Mouse (Mus musculus) kidney, postnatal 25 days (tissue): ENCODE measurements around the gene Atp1a2.

Experiments
- DNase-seq, 2 experiments: peaks; one replicate each; pipeline ENCODE4 v3.0.0; 2021; ENCODE audit warnings: mixed read lengths in 2 of 2

The Atp1a2 gene

DNA sequence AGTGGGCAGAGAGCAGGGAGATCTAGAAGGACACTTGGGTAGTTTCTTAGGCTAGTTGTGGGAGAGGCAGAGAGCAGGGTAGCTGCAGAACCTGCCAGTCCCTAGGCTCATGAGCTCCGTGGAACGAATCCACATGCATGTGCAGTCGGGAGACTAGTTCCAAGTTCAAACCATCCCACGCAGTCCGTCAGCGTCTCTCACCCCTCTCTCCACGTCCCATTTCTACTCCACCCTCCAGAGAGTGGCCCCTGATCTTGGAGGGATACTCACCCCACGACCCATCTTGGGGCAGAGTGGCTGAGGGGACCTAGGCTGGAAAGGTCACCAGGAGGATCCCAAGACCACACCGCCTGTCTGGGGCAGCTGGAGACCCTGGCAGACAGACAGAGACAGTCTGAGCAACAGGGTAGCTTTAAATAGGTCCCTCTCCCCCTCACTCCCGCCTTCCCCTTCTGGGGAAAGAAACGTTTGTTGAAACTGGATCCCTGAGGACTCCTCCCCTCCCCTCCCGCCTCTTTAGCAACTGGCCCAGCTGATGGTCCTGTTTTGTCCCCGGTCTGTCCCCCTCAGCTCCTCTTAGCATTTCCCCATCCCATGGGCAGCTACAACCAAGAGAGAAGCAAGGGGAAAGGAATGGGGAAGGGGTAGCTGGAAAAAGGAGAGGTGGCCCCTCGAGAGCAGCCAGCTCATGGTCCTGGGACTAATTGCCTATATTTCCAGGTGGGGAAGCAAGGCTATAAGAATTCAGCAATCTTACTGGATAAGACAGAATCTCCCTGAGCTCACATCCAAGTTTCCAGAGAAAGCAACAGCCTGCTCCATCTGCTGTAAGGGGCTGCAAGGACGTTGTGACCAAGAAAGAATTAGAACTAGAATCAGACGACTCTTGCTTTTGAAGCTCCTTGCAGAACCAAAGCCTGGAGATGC is at the start of gene Atp1a2:
TSS of gene Atp1a2 (minus strand) at position 454 of the 927 bp plus-strand sequence.
- DNase-seq: no peak

DNA sequence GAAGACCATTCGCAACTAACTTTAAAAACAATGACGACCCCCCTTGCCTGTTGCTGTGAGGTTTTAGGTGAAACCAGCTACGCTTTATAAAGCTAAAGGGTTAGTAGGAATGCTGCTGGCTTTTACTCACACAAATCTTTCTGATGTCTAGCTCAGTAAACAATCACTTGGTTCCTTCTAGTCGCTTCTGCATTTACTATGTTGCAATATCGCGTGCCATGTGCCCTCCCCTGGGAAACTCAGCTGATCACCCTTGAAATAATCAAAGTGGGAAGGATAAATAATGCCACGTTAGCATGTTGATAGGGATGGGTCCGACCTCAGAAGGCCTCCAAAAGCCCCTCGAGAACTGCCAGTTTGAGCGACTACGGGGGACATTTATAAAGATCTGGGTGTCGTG is 49.5 kb upstream of the Atp1a2 start:
- no peak for DNase-seq

DNA sequence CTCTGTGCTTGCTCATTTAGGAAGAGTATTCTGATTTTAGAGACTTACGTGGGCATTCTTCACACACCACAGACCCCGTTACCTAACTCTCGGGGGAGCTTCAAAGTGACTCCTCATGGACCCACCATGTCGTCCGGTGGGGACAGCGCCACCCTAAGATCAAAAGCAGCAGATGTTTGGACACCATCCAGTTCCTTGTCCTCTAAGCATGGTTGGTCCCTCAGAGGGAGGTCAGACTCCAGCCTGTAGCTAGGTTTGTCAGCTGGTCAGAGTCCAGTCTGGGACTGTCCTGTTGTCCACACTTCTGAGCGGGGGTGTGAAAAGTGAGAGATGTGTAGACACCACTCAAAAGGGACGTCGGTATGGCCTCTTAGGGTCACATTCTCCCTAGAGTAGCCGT is 48.8 kb upstream of the Atp1a2 start:
- peak; percentile 45 to 64 for DNase-seq

DNA sequence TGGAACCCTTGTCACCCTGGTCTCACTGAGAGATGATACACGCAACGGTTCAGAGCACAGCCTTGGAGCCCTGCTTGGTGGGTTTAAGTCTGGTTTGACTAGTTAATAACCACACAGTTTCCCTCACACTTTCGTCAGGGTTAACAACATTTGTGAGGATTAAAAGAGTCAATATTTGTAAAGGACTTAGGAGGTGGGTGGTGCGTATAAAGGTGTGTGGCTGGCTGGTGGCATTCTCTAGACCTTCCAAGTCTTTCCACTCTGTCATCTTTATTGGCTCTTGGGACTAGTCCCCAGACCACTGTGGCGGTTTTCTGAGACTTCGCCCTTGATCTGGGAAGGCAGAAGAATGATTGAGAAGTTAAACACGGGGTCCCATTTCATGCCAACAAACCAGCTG is 47.0 kb upstream of the Atp1a2 start:
- no peak for DNase-seq

DNA sequence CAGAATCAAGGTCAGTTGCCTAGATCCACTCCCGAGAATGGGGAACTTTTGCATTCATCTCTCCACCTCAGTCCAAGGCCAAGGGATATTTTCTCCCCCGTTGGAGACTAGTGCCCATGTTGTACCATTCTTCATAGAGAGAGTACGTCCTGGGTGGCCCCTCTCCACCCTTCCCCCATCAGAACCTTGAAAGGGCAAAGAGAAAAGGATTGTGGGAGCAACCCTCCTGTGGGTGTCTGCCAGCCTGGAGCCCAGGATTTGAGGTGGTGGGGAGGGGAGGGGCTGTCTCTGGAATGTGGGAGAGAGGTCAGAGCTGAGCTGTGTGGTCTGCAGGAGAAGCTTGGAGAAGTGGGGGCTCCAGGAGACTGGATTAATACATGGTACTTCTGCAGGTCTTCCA is 46.0 kb upstream of the Atp1a2 start:
- DNase-seq: peak in 1 of 2 experiments; percentile 60

DNA sequence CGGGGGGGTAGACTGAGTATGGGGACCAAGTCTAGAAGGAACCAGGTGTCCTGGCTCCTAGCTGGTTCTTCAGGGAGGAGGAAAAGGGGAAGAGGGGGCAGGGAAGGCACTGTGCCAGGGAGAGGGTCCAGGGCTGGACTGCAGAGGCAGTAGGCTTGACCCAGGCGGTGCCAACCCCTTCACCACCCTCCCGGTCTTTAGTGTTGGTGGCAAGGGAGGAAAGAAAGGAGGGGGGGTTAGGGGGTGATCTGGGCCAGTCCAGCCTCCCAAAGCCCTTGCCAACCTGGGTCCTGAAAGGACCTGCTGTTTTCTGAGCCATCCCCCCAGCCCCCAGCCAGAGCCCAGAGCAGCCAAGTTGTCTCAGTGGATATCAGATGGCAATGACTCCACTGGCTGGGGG is 44.9 kb upstream of the Atp1a2 start:
- peak in 1 of 2 experiments; percentile 63 for DNase-seq

DNA sequence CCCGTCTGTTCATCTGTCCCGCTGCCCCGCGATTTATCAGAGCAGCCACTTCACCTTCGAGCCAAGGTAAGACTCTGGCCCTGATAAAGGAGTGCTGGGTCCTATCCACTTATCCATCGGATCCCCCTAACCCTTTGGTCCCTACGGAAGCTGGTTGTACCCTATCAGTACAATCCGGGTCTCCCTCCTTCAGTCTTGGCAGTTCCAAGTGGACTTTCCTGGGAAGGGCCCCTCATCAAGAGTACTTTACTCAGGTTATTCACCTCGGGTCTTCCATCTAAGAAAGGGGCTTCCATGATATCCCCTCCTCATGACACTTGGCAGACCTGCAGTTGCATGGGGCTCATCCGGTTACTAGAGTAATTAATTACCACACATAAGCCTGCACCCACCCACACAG is 43.5 kb upstream of the Atp1a2 start:
- DNase-seq: no peak

DNA sequence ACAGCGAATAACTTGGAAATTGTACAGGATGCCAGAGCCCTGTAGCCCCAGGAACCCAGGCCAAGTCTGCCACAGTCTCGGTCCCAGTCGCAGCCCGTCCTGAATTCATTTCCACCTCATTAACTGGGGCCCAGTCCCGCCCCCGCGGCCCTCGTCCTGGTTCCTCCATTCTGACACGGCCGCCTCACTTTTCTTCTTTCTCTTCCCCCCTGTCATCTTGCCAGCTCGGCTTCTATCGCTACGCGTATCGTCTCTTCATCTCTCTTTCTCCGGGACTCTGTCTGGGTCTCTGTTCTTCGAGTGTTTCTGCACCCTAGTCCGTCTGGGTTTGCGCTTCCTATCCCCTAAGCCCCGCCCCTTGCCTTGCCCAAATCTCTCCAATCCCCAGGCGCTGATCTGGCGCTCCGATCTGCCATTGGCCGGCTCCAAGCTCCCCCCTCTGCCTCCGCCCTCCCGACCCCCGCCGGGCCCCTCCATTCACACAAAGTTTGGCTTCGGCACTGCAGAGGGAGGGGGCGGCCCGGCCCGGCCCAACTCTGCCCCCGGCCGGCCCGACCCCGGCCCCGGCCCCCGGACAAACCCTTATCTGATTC is 43.0 kb upstream of the Atp1a2 start, which contains the start of gene Kcnj10:
TSS of gene Kcnj10 (plus strand) at position 482 of the 593 bp plus-strand sequence.
- peak; percentile 85 to 92 for DNase-seq

DNA sequence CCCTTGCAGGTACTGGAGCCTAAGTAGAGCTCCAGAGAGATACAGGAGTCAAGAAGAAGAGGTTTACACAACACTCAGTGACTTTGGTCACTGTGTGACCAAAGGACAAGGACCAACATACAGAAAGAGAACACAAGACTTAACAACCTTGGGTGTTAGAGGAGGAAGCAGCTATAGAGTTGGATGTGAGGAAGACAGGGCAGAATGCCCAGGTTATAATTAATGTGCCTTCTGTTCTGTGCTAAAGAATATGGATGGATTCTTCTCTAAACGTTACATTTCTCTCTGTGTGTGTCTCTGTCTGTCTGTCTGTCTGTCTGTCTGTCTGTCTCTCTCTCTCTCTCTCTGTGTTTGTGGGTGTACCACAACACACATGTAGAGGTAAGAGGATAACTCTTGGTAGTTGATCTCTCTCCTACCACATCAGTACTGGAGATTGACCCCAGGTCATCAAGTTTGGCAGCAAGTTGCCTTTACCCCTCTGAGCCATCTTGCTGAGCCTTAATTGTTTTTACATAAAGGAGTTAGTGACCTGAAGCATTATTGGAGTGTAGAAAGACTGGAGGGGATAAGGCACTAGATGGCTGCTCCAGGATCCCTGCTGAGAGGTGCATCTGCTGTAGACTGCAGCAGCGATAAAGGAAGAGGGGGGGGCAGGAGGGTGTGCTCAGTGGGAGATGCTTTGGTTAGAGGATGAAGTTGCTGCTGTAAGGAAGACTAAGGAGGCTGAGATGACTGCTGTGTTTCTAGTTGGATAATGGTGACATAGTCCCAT is 39.7 kb upstream of the Atp1a2 start:
- no peak for DNase-seq

DNA sequence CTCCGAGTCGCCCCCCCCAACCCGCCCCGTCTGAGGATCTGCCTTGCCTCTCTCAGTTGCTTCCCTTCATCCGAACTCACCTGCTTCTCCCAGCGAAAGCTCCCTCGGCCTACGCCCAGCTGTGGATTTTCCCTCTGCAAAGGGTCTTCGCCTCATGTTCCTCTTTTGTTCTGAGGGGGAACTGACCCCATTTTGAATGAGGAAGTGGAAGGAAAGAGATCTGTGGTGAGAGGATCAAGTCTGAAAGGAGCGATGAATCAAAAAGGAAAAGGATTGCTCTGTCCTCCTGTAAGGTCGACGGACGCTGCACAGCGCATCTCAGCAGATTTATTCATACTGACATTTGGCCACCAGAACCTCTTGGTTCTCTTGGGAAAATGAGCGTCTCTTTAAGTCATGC is 37.9 kb upstream of the Atp1a2 start:
- no peak for DNase-seq

DNA sequence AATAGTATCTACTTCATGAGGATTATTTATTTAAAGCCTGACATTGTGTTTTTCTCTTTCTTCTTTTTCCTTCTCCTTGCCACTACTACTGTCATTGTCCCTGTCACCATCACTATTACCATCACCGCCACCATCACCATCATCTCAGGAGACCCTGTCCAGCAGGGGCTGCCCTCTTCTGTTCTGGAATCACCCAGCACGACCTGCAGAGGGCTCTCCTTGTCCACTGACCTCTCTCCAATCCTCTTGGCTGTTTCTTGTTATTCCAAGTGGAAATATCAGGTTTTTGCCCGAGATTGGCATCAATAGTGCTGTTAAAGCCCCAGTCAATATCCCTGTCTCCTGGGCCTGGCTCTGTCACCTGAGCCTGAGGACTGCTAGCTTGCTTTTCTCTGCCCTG is 35.6 kb upstream of the Atp1a2 start:
- no peak for DNase-seq

DNA sequence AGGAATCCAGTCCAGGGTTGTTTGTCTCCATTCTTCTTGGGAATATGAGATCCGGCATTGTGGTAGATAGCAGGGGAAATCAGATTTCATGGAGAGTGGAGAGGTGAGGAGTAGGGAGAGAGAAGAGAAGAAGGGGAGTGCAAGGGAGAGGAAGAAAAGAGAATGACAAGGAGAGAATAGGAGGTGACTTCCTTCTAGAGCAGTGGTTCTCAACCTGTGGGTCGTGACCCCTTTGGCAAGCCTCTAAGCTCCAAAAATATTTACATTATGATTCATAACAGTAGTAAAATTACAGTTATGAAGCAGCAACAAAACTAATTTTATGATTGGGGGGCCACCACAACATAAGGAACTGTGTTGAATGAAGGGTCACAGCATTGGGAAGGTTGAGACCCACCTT is 35.1 kb upstream of the Atp1a2 start:
- DNase-seq: no peak

DNA sequence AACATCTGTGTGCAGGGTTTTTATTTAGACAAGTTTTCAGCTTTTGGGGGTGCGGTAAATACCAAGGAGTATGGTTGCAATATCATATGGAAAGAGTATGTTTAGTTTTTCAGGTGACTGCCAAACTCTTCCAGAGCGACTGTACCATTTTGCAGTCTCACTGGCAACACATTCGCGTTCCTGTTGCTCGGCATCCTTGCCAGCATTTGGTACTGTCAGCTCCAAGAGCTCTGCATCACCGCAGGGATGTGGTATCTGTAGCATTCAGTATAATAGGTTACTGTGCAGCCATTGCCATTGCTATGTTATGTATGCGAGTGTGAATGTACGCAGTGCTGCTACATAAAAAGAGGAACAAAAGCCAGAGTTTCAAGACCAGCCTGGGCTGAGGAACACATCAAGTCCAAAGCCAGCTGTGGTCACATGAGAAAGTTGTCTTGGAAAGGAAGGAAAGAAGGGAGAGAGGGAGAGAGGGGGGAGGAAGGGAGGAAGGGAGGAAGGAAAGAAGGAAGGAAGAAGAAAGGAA is 33.6 kb upstream of the Atp1a2 start:
- DNase-seq: no peak

DNA sequence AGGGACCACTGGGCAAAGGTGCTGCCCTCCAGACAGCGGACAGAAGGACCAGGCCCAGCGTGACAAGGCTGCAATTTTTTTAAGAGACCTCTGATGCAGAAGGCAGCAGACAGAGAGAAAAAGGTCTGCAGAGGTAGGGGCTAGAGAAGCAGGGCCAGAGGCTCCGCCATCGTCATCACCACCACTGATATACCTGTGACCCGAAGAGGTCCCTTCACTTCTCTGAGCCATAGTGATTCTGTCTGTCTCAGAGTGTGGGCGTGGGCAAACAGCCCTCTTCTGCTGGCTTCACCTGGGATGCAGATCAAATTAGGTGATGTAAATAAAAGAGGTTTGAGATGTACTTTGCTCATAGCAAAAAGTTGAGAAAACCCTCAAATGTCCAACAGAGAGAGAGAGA is 31.8 kb upstream of the Atp1a2 start:
- DNase-seq: no peak

DNA sequence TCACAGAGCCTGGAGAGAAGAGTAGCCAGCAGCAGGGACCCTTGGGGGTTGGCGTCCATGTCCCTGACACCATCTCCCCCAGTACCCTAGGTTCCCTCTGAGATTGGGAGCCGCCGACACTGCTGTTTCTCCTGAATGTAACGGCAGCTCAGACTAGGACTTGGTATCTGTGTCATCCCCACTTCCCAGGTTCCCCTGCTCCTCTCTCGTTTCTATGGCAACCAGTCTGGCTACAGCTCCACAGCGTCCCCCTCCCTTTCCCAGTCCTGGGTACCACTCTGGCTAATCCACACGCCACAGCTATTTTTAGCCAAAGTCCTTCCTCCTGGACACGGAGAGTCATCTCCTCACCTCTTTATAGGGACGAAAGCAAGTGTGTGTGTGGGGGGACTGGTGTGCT is 31.3 kb upstream of the Atp1a2 start, which contains the start of gene Kcnj9:
TSS of gene Kcnj9 (minus strand) at position 188 of the 400 bp plus-strand sequence.
- DNase-seq: no peak

DNA sequence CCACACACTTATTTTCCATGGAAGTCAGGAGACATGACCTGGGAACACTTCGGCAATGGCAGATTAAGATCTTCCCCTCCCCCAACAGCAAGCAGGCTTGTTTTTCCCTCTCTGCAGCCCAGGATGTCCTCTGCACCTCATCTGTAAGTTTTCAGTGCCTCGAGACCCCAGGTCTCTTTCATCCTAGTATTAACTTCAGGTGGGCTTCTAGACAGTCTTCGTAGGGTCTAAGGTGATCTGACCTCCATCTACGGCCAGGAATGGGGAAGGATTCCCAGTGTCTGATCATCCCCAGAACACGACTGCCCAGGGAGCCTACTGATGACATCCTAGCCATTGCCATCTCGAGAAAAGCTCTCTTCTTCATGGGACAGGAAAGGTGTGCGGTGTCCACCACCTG is 30.6 kb upstream of the Atp1a2 start:
- DNase-seq: no peak

DNA sequence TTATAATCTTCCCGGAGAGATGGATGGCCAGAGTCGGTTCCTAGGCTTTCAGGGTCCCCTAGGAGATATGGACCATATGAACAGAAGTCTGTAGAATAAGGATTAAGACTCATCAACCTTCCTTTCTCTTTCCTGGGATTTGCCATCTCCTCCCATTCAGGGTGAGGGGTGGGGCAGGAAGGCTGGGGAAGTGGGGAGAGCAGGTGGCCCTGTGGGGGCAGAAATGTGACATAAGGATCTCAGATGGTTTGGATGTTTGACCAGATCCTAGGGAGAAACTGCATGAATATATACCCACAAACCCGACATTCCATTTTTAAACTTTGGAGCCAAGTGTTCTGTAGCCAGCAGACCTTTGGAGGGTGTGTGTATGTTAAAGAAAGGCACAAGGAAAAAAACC is 30.2 kb upstream of the Atp1a2 start:
- no peak for DNase-seq

DNA sequence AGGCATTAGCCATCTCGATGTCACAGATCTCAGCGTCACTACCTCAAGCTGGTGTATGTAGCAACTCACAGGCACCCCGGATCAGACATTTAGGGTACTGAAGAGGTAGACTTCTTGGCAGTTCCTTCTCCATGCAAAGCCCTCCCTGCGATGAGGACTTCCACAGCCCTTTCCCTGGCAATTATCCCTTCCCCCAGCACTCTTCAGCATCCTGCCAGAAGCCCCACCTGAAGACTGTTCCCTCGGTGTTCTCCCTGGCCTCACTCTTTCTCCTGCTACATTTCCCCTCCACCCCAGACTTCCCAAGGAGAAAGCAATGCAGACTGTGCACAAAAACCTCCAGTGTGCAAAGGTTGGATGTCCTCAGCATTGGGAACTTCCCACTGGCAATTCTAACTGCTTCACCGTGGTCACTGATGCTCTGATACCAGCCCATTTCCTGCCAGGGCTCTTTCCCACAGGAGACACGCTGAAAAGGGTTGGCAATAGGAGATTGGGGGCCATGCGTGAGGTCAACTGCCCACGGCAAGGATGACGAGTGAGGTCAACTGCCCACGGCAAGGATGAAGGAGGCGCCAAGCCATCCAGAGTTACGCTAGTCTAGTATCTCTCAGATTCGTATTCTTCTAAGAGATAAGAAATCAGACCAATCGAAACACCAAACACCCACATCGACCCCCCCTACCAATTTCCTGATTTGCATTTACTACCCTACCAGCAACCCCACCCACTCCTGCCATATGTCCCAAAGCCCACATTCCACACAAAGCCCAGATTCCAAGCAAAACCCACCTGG is 29.5 kb upstream of the Atp1a2 start:
- no peak for DNase-seq

DNA sequence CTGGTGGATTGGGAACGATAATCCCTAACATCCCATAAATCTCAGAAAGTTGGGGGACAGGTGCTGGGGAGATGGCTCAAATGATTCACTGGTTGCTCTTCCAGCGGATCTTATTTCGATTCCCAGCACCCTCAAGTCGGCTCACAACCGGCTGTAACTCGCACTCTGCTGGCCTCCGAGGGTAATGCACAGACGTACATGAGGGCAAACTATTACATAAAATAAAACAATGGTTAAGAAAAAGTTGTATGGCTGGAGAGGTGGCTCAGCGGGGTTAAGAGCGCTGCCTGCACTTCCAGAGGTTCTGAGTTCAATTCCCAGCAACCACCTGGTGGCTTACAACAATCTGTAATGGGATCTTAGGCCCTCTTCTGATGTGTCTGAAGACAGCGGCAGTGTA is 28.8 kb upstream of the Atp1a2 start:
- DNase-seq: no peak

DNA sequence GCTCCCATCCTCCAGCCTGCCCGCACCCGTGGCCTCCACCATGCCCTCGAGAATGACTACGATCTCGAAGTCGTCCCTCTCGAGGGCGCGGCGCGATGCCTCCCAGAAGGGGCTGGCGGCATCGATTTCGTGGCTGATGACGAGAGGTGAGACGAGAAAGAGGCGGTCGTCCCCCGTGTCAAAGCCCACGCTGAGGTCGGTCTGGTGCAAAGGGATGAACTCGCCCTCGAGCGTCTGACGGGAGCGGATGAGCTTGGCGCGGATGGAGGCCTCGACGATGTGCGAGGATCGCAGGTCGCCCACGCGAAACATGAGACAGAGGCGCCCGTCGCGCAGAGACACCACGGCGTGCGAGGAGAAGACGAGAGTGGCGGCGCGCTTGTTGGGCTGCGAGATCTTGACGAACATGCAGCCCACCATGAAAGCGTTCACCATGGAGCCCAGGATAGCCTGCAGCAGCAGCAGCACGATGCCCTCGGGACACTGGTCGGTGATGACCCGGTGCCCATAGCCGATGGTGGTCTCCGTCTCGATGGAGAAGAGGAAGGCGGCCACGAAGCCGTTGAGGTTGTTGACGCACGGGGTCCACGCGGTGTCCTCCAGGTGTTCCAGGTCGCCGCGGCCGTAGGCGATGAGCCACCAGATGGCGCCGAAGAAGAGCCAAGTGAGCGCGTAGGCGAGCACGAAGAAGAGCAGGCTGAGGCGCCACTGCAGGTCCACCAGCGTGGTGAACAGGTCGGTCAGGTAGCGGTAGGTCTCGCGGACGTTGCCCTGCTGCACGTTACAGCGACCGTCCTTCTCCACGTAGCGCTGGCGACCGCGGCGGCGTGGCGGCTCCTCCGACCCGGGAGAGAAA is 28.0 kb upstream of the Atp1a2 start:
- peak; percentile 85 to 87 for DNase-seq

DNA sequence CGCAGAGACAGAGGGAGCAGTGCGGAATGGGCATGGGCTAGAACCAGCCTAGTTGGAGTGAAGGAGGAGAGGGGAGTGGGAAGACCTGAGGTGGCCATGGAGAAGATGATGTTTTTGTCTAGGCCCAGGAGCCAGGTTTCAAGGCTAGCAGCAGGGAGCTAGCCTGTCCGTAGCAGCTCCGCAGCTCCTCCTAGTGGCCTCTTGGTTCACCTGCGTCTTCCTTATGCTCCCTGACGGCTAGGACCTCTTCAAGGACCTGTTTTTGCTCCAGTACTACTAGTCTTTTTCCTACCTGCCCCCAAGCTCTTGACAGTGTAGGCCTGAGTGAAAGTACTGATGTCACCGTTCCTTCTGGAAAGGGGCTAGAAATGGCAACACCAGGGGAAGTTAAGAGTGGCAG is 26.9 kb upstream of the Atp1a2 start:
- DNase-seq: peak; percentile 82 to 88
